Mouse (Mus musculus): ENCODE measurements at regions not wholly inside any gene's neighbourhood (a gene's known extent, or its start where the extent isn't known, plus 50 kb on each side); places are given as distances from the start of the nearest gene placed in this dataset.

DNA sequence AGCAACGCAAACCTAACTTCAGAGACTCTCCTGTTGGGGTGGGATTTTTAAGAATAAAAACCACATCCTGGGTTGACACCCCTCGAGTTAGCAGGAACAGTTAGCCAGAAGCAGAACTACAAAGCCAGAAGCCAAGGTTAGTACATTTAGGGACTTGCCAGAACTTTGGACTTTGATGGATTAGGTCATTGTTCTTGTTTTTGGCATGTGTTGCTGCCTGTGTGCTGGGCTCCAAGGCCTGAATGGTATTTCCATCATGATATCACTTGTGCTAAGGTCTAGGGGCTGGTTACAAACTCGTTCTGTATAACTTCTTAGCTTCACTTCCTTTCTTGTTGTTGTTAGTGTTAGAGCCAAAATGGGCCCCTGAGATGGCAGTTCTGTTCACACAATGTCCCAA is 338.8 kb upstream of the 5930422O12Rik start:
- no peak for DNase-seq (ENCODE audit: low read depth, low spot score)

DNA sequence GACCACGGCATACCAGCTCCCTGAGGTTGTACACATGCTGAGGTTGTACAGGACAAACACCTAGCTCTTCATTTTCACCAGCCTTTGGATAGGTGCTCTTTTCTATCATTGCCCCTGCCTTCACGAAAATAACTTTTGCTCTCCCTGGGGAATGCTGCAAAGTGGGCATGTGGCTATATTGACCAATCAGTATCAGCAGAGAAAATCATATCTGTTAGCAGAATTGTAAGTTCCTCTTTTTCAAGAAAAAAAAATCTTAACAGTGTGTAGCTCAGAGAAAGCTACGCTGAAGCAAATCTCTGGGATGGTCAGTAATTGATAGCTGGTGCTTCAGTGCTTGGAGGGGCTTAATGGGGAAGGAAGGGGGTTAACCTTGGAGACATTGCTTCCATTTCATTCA is 319.6 kb upstream of the 5930422O12Rik start:
- DNase-seq (ENCODE audit: low read depth, low spot score), result no peak

DNA sequence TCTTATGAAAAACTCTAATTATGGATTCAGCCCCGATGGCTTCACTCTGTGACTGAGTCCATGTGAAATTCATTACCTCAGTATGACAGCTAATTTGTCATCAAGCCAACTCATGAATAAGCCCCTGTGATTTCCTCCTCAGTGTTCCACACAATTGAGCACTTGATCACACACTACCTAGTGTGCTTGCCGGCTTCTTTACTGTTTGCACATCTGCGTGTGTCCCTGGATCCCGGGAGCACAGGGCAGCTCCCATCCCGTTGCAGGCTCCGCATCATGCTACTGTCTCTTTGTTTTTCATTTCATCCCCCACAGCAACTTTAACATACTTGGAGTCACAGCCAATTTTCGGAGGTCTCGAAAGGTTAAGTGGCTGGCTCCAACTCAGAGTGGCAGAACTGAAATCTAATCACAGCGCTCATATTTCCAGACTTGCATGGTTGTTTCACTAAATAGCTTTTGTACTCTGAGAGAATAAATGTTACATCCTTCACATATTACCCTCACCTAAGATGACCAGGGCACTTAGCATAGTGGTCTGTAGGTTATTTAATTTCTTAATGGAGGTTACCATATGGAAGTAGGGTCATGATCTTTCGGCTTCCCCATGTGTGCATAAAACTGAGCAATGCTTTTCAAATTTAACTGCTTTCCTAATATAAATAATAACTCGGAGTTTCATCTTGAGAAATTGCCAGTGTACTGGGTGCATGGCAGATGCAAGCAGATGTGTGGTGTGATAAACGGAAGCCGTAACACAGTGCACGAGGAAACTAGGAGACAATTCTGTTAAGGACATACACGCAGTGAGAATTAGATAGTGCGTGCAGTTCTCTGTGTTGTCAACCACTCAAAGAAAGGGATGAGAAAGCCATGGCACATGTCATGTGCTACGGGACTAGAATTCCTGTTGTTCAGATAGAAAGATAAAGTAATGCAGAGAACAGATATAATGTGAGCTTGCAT is 313.0 kb upstream of the 5930422O12Rik start:
- DNase-seq (ENCODE audit: low read depth, low spot score), result no peak

DNA sequence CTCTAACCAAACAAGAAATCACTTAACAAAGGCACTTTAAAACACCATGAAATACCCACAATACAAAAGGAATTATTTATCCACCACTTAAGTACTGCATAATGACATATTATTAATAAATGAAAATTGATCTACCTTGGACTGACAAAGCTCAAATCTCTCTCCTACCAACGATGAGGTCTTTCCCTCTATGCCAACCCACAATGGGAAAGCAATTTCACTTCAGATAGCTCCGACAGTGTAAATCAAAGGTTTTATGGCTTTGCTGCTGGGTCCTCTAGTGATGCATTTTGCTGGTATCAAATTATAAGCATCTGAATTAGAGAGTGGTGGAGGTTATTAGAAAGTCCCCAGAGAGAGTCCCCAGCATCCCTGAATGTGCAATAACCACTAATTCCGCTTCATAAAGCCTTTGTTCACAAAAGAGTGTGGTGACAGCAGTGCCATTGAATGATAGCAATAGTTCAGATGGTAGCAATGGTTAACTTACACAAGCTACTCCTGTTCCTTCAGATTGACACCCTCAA is 305.4 kb upstream of the 5930422O12Rik start:
- DNase-seq (ENCODE audit: low read depth, low spot score), result no peak

DNA sequence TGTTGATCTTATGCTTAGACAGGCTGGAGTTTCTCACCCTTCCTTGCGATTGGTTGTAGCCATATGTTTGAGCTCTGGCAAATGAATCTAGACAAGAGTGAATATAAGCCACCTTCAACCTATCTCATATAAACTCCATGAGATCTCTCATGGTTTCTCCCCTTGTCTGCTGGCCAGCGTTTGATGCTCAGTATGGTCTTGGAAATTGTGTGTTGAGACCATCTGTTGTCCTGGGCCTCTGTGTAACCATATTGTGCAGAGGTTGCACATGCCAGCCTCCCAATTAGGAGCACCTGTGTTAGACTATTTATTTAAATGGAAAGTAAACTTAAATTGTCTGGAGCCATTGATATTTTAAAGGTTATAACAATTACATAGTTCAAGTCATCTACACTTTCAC is 301.5 kb upstream of the 5930422O12Rik start:
- no peak for DNase-seq (ENCODE audit: low read depth, low spot score)

DNA sequence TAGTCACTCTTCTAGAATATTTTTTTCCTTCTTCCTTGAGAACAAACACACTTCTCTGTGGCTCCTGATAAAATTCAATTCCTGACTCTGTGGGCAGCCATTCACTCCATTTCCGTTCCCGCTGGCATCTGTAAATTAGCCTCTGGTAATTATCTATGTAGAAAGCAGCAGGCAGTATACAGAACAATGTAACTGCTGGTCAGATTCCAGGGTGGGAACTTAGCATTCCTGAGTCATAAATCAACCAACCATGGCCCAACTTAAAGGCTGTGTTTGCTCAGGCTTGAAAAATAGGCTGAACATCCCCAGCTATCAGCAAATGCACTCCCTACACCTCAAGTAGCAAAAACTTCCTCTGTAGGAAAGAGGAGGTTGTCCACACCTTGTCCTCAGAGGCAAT is 289.6 kb upstream of the 5930422O12Rik start:
- DNase-seq (ENCODE audit: low read depth, low spot score), result no peak

DNA sequence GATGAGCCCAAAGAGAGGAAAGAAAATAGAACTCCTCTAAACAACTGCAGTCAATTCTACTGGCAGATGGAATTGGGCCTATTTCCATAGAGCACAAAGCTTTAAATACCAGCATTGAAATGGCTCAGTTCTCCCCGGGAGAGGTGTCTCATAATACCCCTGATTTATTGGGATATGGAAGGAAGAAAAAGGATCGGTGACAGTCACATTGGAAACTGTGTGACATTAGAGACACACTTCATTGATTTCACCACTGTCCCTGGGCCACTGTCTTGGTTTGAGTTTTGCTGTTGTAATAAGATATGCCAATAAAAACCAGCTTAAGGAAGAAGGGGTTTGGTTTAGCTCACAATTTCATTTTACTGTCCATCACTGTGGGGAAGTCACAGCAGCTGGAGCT is 288.7 kb upstream of the 5930422O12Rik start:
- DNase-seq (ENCODE audit: low read depth, low spot score), result no peak

DNA sequence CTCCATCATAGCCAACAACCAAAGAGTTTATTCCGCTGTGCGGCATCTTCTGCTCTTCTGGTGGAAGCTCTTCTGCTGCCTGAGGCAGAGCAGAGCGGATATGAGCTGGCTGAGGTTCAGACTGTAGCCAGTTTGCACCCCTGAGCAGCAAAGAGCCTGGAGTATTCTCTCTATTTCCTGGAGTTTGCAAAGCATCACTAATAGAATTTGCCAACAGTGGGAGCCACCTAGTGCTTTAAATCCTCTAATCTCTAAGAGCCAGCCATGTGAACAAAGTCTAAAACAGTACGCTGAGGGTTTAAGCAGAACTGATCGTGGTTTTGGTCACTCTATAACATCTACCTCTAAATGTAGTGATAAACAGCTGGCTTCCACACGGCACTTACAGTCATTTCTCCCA is 250.9 kb upstream of the 5930422O12Rik start:
- DNase-seq (ENCODE audit: low read depth, low spot score), result no peak

DNA sequence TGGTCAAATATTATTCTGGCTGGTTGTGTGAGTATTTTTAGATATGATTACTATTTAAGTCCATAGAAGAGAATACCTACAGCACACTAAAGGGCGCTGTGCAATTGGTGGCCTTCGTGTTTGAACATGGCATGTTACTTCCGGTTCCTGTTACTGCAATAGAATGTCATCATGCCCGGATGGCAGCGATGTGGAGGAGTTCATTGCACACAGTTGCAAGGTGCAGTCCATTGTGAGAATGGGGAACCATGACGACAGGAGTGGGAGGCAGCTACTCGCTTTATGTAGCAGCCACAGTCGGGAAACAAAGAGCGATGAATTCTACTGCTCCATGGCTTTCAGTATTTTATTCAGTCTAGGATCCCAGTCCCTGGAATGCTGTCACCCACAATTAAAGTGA is 245.5 kb upstream of the 5930422O12Rik start:
- DNase-seq (ENCODE audit: low read depth, low spot score), result no peak

All from retina, adult 2 months (tissue).